Mouse (Mus musculus): ENCODE results near the gene H2-Aa.
A peak's percentile ranks its signal among the peaks of the same experiment; 100 is the strongest.
"Not testable (repeated sequence)": the region's sequence is repeated elsewhere in the genome, so short reads cannot be mapped to it uniquely, and the experiment has no call there.

The H2-Aa gene

GRCm38 (mm10) chr17:34287648-34288047 lies at the start of gene H2-Aa:
Gene H2-Aa, minus strand, starts transcription at chr17:34287823.
- peak; percentile 82 for DNase-seq (ENCODE audit: low read depth, low spot score)

GRCm38 (mm10) chr17:34331200-34331599 lies 43.6 kb upstream of the H2-Aa start:
- no peak for DNase-seq (ENCODE audit: low read depth, low spot score)

- DNase-seq (ENCODE audit: low read depth, low spot score): no peak
Observed at GRCm38 (mm10) chr17:34329807-34330206, 42.2 kb upstream of the H2-Aa start.

- no peak for DNase-seq (ENCODE audit: low read depth, low spot score)
Observed at GRCm38 (mm10) chr17:34326373-34326772, 38.8 kb upstream of the H2-Aa start.

GRCm38 (mm10) chr17:34325436-34325835 lies 37.8 kb upstream of the H2-Aa start, which contains the start of gene H2-Eb2:
Gene H2-Eb2, plus strand, starts transcription at chr17:34325665.
- DNase-seq (ENCODE audit: low read depth, low spot score): peak; percentile 6

- DNase-seq (ENCODE audit: low read depth, low spot score): no peak
Observed at GRCm38 (mm10) chr17:34317275-34317674, 29.7 kb upstream of the H2-Aa start.

- no peak for DNase-seq (ENCODE audit: low read depth, low spot score)
Observed at GRCm38 (mm10) chr17:34316697-34317096, 29.1 kb upstream of the H2-Aa start.

- DNase-seq (ENCODE audit: low read depth, low spot score): no peak
Observed at GRCm38 (mm10) chr17:34315512-34315911, 27.9 kb upstream of the H2-Aa start.

- no peak for DNase-seq (ENCODE audit: low read depth, low spot score)
Observed at GRCm38 (mm10) chr17:34314286-34314685, 26.7 kb upstream of the H2-Aa start.

- DNase-seq (ENCODE audit: low read depth, low spot score): peak; percentile 81
Observed at GRCm38 (mm10) chr17:34313393-34313792, 25.8 kb upstream of the H2-Aa start.

GRCm38 (mm10) chr17:34312185-34312584 lies 24.6 kb upstream of the H2-Aa start:
- DNase-seq (ENCODE audit: low read depth, low spot score): no peak

- DNase-seq (ENCODE audit: low read depth, low spot score): not testable (repeated sequence)
Observed at GRCm38 (mm10) chr17:34310526-34310925, 22.9 kb upstream of the H2-Aa start.

- DNase-seq (ENCODE audit: low read depth, low spot score): peak; percentile 89
Observed at GRCm38 (mm10) chr17:34309683-34310385, 22.2 kb upstream of the H2-Aa start.

- DNase-seq (ENCODE audit: low read depth, low spot score): no peak
Observed at GRCm38 (mm10) chr17:34309225-34309624, 21.6 kb upstream of the H2-Aa start.

GRCm38 (mm10) chr17:34308161-34308560 lies 20.5 kb upstream of the H2-Aa start:
- no peak for DNase-seq (ENCODE audit: low read depth, low spot score)

GRCm38 (mm10) chr17:34307216-34307615 lies 19.6 kb upstream of the H2-Aa start:
- DNase-seq (ENCODE audit: low read depth, low spot score): no peak

GRCm38 (mm10) chr17:34306407-34306806 lies 18.8 kb upstream of the H2-Aa start:
- DNase-seq (ENCODE audit: low read depth, low spot score): no peak

GRCm38 (mm10) chr17:34305380-34306030 lies 17.9 kb upstream of the H2-Aa start, which contains the start of gene H2-Eb1:
Gene H2-Eb1, plus strand, starts transcription at chr17:34305867.
- DNase-seq (ENCODE audit: low read depth, low spot score): peak; percentile 94

- peak; percentile 87 for DNase-seq (ENCODE audit: low read depth, low spot score)
Observed at GRCm38 (mm10) chr17:34304751-34305150, 17.1 kb upstream of the H2-Aa start.

- no peak for DNase-seq (ENCODE audit: low read depth, low spot score)
Observed at GRCm38 (mm10) chr17:34303789-34304188, 16.2 kb upstream of the H2-Aa start.

- DNase-seq (ENCODE audit: low read depth, low spot score): no peak
Observed at GRCm38 (mm10) chr17:34301670-34302190, 14.1 kb upstream of the H2-Aa start.

- DNase-seq (ENCODE audit: low read depth, low spot score): no peak
Observed at GRCm38 (mm10) chr17:34300691-34301566, 13.3 kb upstream of the H2-Aa start.
